Mouse (Mus musculus): ENCODE results near the gene Olfr715.
"Not testable (repeated sequence)": the region's sequence is repeated elsewhere in the genome, so short reads cannot be mapped to it uniquely, and the experiment has no call there.

The Olfr715 gene

DNA sequence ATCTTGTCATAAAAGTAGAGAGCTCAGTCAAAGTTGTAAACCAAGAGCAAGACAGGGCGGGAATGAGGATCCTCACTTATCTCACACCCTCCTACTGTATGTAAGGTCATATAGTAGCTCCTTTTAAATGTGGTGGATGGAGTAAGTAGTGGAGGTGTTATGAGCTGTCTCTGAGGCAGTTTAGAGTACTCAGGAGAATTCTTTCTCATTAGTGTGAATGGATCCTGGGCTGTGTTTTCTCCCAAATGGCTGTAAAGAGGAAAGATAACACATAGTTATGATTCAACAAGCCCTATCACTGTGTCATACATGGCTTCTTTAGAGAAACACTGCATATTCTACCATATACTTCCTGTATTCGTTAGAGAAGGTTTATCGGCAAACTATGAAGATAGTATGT is at the start of gene Olfr715:
Olfr715 (minus strand) TSS at position 101 of the 400 bp plus-strand sequence.
- DNase-seq (ENCODE audit: low read depth, low spot score) = not testable (repeated sequence)

DNA sequence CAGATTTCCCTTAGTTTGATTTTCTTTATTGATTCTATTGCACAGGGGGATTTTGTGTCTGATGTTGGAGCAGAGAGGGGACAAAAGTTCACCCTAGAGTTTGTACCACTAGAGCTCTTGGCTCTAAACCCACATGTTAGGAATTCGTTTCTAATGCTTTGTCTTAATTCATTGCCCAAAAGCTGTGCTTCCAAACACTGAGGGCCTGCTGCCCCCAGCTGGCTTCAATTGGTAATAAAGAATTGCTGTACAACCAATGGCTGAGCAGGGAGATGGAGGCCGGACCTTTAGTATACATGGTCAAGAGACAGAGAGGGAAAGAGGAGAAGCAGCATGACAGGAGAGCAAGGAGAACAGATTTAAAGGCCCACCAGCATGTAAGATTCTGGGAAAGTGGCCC is 49.5 kb upstream of the Olfr715 start:
- DNase-seq (ENCODE audit: low read depth, low spot score) = no peak

DNA sequence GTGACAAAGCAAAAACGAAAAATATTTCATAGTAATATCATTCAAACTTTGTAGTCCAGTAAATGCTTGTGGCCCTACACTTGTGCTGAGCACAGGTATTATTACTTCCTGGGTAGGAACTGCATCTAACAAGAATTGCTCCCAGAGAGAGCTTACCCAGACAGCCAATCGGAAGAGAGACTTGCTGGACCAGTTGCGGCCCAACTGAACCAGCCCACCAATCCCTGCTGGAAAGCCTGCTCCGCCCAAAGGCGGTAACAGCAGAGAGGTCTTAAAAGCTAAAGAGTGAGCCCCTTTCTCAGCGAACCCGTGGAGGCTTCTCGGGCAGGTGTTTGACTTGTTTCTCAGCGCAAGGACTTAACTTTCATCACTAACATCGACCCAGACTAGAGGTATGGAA is 35.8 kb upstream of the Olfr715 start, which contains the start of gene Nlrp14:
Nlrp14 (plus strand) TSS at position 301 of the 400 bp plus-strand sequence.
- no peak for DNase-seq (ENCODE audit: low read depth, low spot score)

- not testable (repeated sequence) for DNase-seq (ENCODE audit: low read depth, low spot score)
These were observed 7.1 kb upstream of the Olfr715 start, which contains the start of gene Olfr716 for GRCm38 (mm10) chr7:107138027-107138426. TSS of gene Olfr716 (plus strand) at chr7:107138327.

GRCm38 (mm10) chr7:107110269-107110668 is 20.6 kb downstream of the Olfr715 start, which contains the start of gene Olfr715b:
TSS of gene Olfr715b (minus strand) at chr7:107110369.
- not testable (repeated sequence) for DNase-seq (ENCODE audit: low read depth, low spot score)

DNA sequence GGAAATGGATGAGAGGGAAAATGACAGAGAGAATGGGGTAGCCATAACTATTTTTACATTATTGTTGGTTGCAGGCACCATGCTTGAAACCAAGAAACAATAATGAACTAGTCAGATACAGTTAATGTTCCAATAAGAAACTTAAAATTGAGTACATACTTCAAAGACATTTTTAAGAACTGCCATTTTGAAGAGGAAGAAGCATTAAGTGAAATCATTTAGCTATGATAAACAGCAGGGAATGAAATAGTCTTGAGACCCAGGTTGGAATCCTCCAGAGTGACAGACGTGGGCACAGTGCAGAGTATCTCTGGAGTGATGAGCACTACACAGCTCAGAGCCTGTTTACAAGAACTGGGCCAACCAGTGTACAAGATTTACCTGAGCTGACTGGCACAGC is 38.0 kb downstream of the Olfr715 start, which contains the start of gene Olfr17:
Olfr17 (plus strand) TSS at position 301 of the 400 bp plus-strand sequence.
- DNase-seq (ENCODE audit: low read depth, low spot score) = no peak
